Mouse (Mus musculus) cerebellum, adult 2 months (tissue): ENCODE results near the gene Kynu. TPM values are rescaled to one million over a fixed set of nuclear protein-coding genes. Genes with fewer than 3 reads are reported as not detected.

Experiments
- DNase-seq, 2 experiments: peaks; one replicate each; pipeline ENCODE4 v3.0.0; 2021
- H3K27ac ChIP-seq: fragments of 200-500 bp; 2 replicates; pipeline ENCODE4 v1.5.1; 2012; ENCODE audit warnings: low read length, control low read depth, inconsistent platforms; ENCODE audit not compliant: insufficient read depth
- H3K27me3 ChIP-seq: fragments of 200-500 bp; 2 replicates; pipeline ENCODE4 v1.6.1; 2012; ENCODE audit warnings: inconsistent platforms, mild to moderate bottlenecking, low read length, moderate library complexity; ENCODE audit not compliant: control insufficient read depth, insufficient read depth
- H3K4me1 ChIP-seq: fragments of 200-500 bp; 2 replicates; pipeline ENCODE4 v1.6.1; 2011; ENCODE audit warnings: low read length; ENCODE audit not compliant: control insufficient read depth, insufficient read depth
- H3K4me3 ChIP-seq: fragments of 200-500 bp; replicated peaks from 2 replicates; pipeline ENCODE3; 2011; ENCODE audit warnings: mild to moderate bottlenecking, low read depth, low read length, control low read depth; ENCODE audit not compliant: insufficient read depth
- CTCF ChIP-seq: fragments of 200-500 bp; IDR thresholded peaks from 2 replicates; pipeline ENCODE4 v1.5.1; 2011; ENCODE audit warnings: low read depth, mild to moderate bottlenecking, control low read depth, low read length, moderate library complexity, borderline replicate concordance; ENCODE audit not compliant: insufficient read depth
- POLR2A ChIP-seq: fragments of 200-500 bp; IDR thresholded peaks from 2 replicates; pipeline ENCODE4 v1.6.1; 2011; ENCODE audit warnings: low read length, control low read depth, borderline replicate concordance; ENCODE audit not compliant: insufficient read depth
- WGBS: fragments of 180-500 bp; shearing (Covaris S2); methylation state at CpG from one replicate; pipeline ENCODE4 v1.1.7; 2018; 5-methylcytosine and 5-hydroxymethylcytosine counted together
- polyA plus RNA-seq: library from polyadenylated mRNA; depleted of rRNA; stranded (reverse); fragments of >200 nt; gene quantifications from 2 replicates; pipeline ENCODE4 v1.2.3, GENCODE M21; 2012

Gene Kynu
- polyA plus RNA-seq, 1 experiment: 0.05 TPM

- Histone ChIP-seq H3K27me3 (no peaks in the 10 kb centered on the region), H3K27ac (no peak overlapping the region), H3K4me1 (no peaks in the 10 kb centered on the region), H3K4me3 (no peak overlapping the region)
- DNase-seq: no peak
- TF ChIP-seq CTCF (no peak), POLR2A (no peak)
These were observed 114.5 kb downstream of the Kynu start for GRCm38 (mm10) chr2:43669588-43669987.

DNA sequence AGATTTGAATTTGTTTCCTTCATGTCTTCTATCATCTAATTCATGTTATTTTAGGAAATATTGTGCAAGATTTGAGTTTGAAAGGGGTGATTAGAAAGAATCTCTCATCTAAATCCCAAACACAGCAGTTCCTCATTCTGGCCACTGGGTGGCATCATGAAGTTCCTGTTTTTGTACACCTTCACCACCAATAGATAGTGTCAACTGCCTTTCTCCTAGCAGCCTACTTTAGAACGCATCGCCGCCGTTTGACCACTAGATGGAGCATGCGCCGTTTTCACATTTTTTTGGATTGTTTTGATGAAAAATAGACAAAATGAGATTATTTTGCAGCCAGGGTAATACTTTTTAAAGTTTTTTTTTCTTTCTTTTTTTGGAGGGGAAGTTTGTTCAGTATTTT lies 118.5 kb downstream of the Kynu start:
- Histone ChIP-seq H3K4me3 (no peak overlapping the region), H3K4me1 (no peaks in the 10 kb centered on the region), H3K27ac (no peak overlapping the region), H3K27me3 (no peaks in the 10 kb centered on the region)
- TF ChIP-seq POLR2A: no peak
- peak; percentile 66; the same call in 1 of the 2 replicates for TF ChIP-seq CTCF
- 1% methylated on average over 6 of the region's 6 CpGs for WGBS
- DNase-seq: peak; percentile 35 to 50

DNA sequence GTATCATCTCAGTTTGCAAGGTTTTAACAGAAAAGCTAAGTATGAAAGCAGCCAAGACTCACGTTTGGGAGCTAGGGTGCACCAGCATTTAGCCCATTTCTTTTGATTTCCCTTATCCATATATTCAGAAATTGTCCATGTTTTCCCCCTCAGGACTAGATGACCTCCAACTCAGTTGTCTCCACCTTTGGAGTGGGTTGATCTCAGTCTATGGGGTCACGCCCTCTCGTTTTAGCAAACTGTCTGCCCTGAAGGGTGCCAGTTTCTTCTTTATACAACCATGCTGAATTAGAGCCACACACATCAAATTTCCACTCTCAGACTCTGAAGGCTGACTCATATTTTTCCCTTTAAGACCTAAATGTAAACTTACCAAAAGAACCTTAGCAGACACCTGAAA lies 119.0 kb downstream of the Kynu start:
- Histone ChIP-seq H3K27me3 (no peaks in the 10 kb centered on the region), H3K4me3 (no peak overlapping the region), H3K27ac (no peak overlapping the region), H3K4me1 (no peaks in the 10 kb centered on the region)
- DNase-seq: no peak
- WGBS: 50% methylated on average over 3 of the region's 3 CpGs
- TF ChIP-seq CTCF: no peak
- TF ChIP-seq POLR2A: no peak

DNA sequence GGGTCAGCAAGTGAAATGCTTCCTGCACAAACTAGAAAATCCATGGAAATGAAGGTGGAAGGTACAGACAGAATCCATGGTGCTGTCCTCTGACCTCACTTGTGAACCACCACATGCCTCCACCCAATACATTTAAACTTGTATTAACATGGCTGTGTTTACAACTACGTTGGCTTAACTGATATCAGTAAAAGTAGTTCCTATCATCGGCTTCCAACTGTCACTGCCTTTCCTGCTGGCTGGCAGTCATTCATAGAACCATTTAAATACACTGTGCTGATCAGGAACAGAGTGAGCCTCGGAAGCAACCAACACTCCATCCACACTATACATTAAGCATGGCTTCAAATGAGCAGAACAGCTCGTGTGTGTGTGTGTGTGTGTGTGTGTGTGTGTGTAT lies 120.1 kb downstream of the Kynu start:
- no peak overlapping the region for H3K4me3 ChIP-seq

DNA sequence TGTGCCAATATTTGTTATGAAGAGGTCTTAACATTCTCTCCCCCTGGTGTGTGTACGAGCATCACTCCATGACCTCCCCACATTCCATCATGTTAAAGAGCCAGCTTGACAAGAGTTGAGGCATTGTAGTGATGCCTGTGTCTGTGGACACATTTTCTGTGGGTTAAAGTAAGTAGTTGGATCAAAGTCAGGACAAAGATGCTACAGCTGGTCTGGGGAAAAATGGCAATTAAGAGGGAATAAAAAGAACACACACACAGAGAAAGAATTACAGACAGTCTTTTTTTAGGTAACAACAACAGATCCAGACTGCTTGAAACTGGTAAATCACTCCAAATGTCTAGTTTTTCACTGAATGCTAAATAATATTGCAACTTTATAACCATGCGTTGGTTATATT lies 135.3 kb downstream of the Kynu start:
- no peak overlapping the region for H3K27ac ChIP-seq
- DNase-seq: no peak
- no peaks in the 10 kb centered on the region for H3K4me1 ChIP-seq
- 76% methylated on average over 2 of the region's 2 CpGs for WGBS
- no peak overlapping the region for H3K4me3 ChIP-seq
- no peaks in the 10 kb centered on the region for H3K27me3 ChIP-seq
- TF ChIP-seq CTCF: no peak
- TF ChIP-seq POLR2A: no peak

More for the DNA sequence above, 120.1 kb downstream of the Kynu start:
- no peak overlapping the region for H3K27ac ChIP-seq
- no peak for DNase-seq
- no peaks in the 10 kb centered on the region for H3K27me3 ChIP-seq
- H3K4me1 ChIP-seq: no peaks in the 10 kb centered on the region
- WGBS: 75% methylated on average over 4 of the region's 4 CpGs
- TF ChIP-seq CTCF: no peak

DNA sequence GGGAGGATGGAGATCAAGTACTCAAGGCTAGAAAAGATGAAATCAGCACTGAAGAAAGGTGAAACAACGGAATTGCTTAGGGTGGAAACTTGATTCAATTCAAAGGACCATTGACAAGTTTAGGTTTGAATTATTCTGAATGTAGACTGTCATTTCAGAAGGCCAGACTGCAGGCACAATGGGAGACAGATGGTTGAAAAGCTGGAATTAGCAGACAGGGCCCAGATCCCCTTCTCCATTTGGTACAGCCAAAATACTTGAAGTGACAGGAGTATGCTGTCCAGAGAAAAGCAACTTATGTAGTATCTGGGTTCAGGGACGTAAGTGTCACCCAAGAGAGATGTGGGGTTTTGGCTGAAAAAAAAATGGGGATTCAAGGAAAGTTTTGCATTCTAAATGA lies 136.2 kb downstream of the Kynu start:
- Histone ChIP-seq H3K4me3 (no peak overlapping the region), H3K27ac (no peak overlapping the region), H3K27me3 (no peaks in the 10 kb centered on the region), H3K4me1 (no peaks in the 10 kb centered on the region)
- 65% methylated on average over 2 of the region's 2 CpGs for WGBS
- TF ChIP-seq CTCF: no peak
- no peak for TF ChIP-seq POLR2A
- no peak for DNase-seq

DNA sequence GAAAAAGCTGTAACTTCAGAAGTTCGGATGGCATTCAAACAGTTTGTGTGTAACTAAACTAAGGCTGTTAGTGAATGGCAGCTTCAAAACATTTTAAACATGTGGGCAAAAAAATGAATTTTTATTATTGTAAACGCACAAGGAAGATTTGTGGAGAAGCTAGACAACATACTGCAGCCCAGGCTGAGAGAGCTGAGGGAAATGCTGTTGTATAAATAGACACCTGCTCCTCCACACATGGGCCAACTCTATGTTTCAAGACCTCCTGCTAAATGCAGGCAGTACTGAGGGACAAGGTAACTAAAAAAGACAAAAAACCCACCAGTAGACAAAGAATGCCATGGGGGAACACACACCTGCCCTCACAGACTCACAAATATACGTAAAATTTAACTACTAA lies 140.5 kb downstream of the Kynu start:
- TF ChIP-seq CTCF (no peak), POLR2A (no peak)
- Histone ChIP-seq H3K27me3 (no peaks in the 10 kb centered on the region), H3K4me3 (no peak overlapping the region), H3K27ac (no peak overlapping the region), H3K4me1 (no peaks in the 10 kb centered on the region)
- no peak for DNase-seq
- 90% methylated on average over 3 of the region's 3 CpGs for WGBS

DNA sequence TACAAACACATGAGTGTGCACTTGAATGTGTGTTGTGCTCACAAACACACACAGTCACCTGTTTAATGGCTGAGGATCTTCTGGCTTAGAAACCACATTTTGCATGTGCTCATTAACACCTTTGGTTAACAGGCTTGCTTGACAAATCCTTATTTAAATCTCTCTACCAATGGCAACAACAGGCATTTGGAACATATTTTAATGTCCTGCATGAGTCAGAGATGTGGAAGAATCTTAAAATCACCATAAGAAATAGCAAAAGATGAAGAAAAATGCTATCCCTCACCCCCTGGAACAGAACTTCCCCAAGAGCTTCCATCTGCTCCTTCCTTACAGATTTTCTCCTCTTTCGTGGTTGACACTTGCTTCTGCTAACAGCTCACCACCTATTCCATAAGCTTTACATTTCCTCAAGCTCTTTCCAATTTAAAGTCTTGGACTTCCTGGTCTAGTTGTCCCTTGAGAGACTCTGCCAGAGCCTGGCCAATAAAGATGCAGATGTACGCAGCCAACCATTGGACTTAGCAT lies 157.5 kb downstream of the Kynu start:
- Histone ChIP-seq H3K27ac (no peak overlapping the region), H3K27me3 (no peaks in the 10 kb centered on the region), H3K4me3 (no peak overlapping the region), H3K4me1 (no peaks in the 10 kb centered on the region)
- WGBS: 76% methylated on average over 2 of the region's 2 CpGs
- TF ChIP-seq CTCF (no peak), POLR2A (no peak)
- no peak for DNase-seq
